Mouse (Mus musculus): ENCODE results near the gene Synm. TPM values are rescaled to one million over a fixed set of nuclear protein-coding genes. Genes with fewer than 3 reads are reported as not detected.

The Synm gene
- polyA plus RNA-seq (2012; rRNA removed) = 12.0 and 13.6 TPM in 2 replicates

- no peaks in the 10 kb centered on the region for H3K4me1 ChIP-seq (ENCODE audit: control insufficient read depth, insufficient read depth, low read length)
- peak within 1 kb of the TSS; percentile 81 for H3K27ac ChIP-seq (ENCODE audit: insufficient read depth, low read length)
- TF ChIP-seq POLR2A (IDR thresholded peaks at IDR 0.05; ENCODE audit: extremely low read depth, insufficient read depth, low read length) = no peak
- TF ChIP-seq CTCF (IDR thresholded peaks at IDR 0.05; ENCODE audit: extremely low read depth, insufficient read depth, low read length) = peak; percentile 58
- H3K4me3 ChIP-seq (ENCODE audit: insufficient read depth, low read length) = peak within 1 kb of the TSS; percentile 59
These were observed at the start of gene Synm for GRCm38 (mm10) chr7:67759629-67759995. Gene Synm (minus strand): TSS chr7:67759742.

DNA sequence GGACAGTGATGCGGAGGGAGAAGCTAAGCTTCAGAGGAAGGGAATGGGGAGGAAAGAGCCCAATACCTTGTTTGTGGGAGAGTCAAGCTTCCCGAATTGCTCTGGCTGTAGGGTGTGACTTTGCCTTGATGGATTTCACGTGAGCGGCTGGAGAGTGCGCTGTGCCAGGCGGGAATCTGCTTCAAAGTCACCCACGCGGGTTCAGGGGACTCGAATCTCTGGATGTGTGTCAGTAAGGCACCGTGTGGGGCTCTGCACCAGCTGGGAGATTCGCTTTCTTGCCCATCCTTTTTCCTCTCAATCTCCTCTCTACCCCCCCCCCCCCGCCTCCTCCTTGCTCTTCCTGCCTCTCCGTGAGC is 44.3 kb upstream of the Synm start:
- no peak for TF ChIP-seq POLR2A (IDR thresholded peaks at IDR 0.05; ENCODE audit: extremely low read depth, insufficient read depth, low read length)
- H3K27ac ChIP-seq (ENCODE audit: insufficient read depth, low read length) = no peak overlapping the region
- H3K4me3 ChIP-seq (ENCODE audit: insufficient read depth, low read length) = peak overlapping the region; percentile 40
- H3K4me1 ChIP-seq (ENCODE audit: control insufficient read depth, insufficient read depth, low read length) = no peaks in the 10 kb centered on the region

DNA sequence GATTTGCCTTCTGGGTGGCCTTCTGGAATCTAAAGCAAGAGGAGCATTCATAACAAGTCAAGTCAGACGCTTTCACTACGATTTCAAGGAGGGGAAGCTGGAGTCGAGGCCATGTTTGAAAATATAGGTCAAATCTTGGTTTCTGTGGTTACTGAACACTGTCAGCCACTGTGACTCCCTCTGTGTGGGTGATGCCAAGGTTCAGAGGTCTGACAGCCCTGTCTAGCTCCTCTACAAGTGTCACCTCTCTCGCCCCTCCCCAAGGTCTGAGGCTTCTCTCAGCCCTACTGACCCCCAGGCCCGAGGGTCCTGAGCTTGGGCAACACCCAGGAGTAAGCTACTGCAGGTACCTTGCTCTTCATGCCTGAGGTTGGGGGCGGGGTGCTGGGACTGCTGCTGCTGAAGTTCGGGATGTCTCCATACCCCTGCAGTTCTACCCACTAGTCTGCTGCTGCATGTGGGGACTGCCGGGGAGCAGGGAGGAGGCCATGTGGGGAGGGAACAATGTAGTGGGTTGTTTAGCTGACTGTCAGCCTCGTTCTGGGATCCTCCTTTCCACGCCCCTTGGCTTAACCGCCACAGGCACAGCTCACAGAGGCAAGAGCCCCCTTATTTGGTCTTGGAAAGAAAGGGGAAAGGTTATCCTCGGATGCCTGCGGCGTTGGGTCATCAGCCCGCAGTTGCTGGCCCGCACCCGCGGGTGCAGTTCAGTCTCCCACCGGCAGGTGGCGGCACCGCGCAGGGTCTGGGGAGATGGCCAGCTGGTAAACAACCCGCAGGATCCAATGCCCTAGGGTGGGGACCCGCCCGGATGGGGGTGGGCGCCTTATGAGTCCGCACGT is 43.7 kb upstream of the Synm start:
- peak overlapping the region; percentile 40 for H3K4me3 ChIP-seq (ENCODE audit: insufficient read depth, low read length)
- TF ChIP-seq CTCF (IDR thresholded peaks at IDR 0.05; ENCODE audit: extremely low read depth, insufficient read depth, low read length) (peak; percentile 69), POLR2A (IDR thresholded peaks at IDR 0.05; ENCODE audit: extremely low read depth, insufficient read depth, low read length) (no peak)
- H3K27ac ChIP-seq (ENCODE audit: insufficient read depth, low read length) = no peak overlapping the region
- no peaks in the 10 kb centered on the region for H3K4me1 ChIP-seq (ENCODE audit: control insufficient read depth, insufficient read depth, low read length)

DNA sequence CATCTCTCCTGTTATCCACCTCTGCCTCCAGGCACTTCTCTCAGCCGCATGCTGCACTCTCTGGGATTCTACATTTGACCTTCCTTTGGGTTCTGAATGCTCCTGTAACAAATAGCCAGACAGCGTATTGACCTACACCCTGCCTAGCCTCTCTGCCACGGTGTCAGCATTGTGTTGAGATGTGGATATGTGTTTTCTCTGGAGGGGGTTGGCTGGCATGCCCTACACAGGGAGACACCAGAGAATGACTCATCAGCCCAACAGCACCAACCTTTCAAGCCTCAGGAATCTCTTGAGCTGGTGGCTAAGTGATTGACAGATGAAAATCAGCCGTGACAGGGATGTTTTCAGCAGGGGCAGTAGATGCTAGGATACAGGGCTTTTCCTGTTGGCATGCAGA is 41.5 kb upstream of the Synm start:
- TF ChIP-seq CTCF (IDR thresholded peaks at IDR 0.05; ENCODE audit: extremely low read depth, insufficient read depth, low read length) = no peak
- Histone ChIP-seq H3K27ac (ENCODE audit: insufficient read depth, low read length) (no peak overlapping the region), H3K4me1 (ENCODE audit: control insufficient read depth, insufficient read depth, low read length) (no peaks in the 10 kb centered on the region), H3K4me3 (ENCODE audit: insufficient read depth, low read length) (no peak overlapping the region)

GRCm38 (mm10) chr7:67800547-67800946 is 41.0 kb upstream of the Synm start:
- TF ChIP-seq POLR2A (IDR thresholded peaks at IDR 0.05; ENCODE audit: extremely low read depth, insufficient read depth, low read length) (no peak), CTCF (IDR thresholded peaks at IDR 0.05; ENCODE audit: extremely low read depth, insufficient read depth, low read length) (no peak)
- Histone ChIP-seq H3K4me1 (ENCODE audit: control insufficient read depth, insufficient read depth, low read length) (no peaks in the 10 kb centered on the region), H3K27ac (ENCODE audit: insufficient read depth, low read length) (no peak overlapping the region), H3K4me3 (ENCODE audit: insufficient read depth, low read length) (no peak overlapping the region)

- H3K27ac ChIP-seq (ENCODE audit: insufficient read depth, low read length) = no peak overlapping the region
- TF ChIP-seq POLR2A (IDR thresholded peaks at IDR 0.05; ENCODE audit: extremely low read depth, insufficient read depth, low read length) = no peak
- no peak for TF ChIP-seq CTCF (IDR thresholded peaks at IDR 0.05; ENCODE audit: extremely low read depth, insufficient read depth, low read length)
- H3K4me3 ChIP-seq (ENCODE audit: insufficient read depth, low read length) = no peak overlapping the region
- H3K4me1 ChIP-seq (ENCODE audit: control insufficient read depth, insufficient read depth, low read length) = no peaks in the 10 kb centered on the region
These were observed 38.9 kb upstream of the Synm start for GRCm38 (mm10) chr7:67798476-67798875.

DNA sequence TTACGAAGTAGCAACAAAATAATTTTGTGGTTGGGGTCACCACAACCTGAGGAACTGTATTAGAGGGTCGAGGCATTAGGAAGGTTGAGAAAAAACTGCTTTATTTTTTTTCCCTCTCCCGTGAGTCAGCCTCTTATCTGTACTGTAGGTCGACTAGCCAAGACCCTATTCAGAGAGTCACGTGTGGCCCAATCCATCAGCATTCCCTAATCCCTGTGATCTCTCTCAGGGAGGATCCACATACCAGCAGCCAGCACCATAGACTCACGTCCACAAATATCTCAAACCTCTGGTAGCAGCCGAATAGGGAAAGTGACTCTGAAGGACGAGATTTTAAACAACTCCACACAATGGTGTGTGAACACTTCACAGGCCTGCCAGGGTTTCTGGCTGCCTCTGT is 37.5 kb upstream of the Synm start:
- H3K4me3 ChIP-seq (ENCODE audit: insufficient read depth, low read length) = no peak overlapping the region
- no peak for TF ChIP-seq POLR2A (IDR thresholded peaks at IDR 0.05; ENCODE audit: extremely low read depth, insufficient read depth, low read length)
- TF ChIP-seq CTCF (IDR thresholded peaks at IDR 0.05; ENCODE audit: extremely low read depth, insufficient read depth, low read length) = no peak

GRCm38 (mm10) chr7:67793449-67793848 is 33.9 kb upstream of the Synm start:
- TF ChIP-seq CTCF (IDR thresholded peaks at IDR 0.05; ENCODE audit: extremely low read depth, insufficient read depth, low read length) (no peak), POLR2A (IDR thresholded peaks at IDR 0.05; ENCODE audit: extremely low read depth, insufficient read depth, low read length) (no peak)
- Histone ChIP-seq H3K4me1 (ENCODE audit: control insufficient read depth, insufficient read depth, low read length) (no peaks in the 10 kb centered on the region), H3K27ac (ENCODE audit: insufficient read depth, low read length) (no peak overlapping the region), H3K4me3 (ENCODE audit: insufficient read depth, low read length) (no peak overlapping the region)

More for the DNA sequence above, 37.5 kb upstream of the Synm start:
- Histone ChIP-seq H3K27ac (ENCODE audit: insufficient read depth, low read length) (no peak overlapping the region), H3K4me1 (ENCODE audit: control insufficient read depth, insufficient read depth, low read length) (no peaks in the 10 kb centered on the region)

DNA sequence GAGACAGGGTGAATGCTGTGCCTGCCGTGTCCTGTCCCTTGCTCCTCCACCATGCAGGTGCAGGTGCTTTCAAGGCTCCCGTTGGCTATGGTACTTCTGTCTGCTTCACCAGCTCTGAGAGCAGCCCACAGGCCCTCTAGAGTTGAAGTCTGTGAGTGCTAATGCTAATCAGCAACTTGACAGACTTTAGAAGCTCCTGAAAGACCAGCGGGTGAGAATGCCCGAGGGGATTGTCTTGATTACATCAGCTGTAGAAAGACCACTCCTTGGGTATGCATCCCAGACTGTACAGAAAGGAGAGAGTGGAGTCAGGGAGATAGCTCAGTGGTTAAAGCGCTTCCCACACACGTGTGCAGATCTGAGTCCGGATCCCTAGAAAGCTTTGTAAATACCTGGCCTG is 31.7 kb upstream of the Synm start:
- H3K4me1 ChIP-seq (ENCODE audit: control insufficient read depth, insufficient read depth, low read length) = no peaks in the 10 kb centered on the region
- H3K4me3 ChIP-seq (ENCODE audit: insufficient read depth, low read length) = no peak overlapping the region
- no peak for TF ChIP-seq POLR2A (IDR thresholded peaks at IDR 0.05; ENCODE audit: extremely low read depth, insufficient read depth, low read length)
- no peak for TF ChIP-seq CTCF (IDR thresholded peaks at IDR 0.05; ENCODE audit: extremely low read depth, insufficient read depth, low read length)
- H3K27ac ChIP-seq (ENCODE audit: insufficient read depth, low read length) = no peak overlapping the region

DNA sequence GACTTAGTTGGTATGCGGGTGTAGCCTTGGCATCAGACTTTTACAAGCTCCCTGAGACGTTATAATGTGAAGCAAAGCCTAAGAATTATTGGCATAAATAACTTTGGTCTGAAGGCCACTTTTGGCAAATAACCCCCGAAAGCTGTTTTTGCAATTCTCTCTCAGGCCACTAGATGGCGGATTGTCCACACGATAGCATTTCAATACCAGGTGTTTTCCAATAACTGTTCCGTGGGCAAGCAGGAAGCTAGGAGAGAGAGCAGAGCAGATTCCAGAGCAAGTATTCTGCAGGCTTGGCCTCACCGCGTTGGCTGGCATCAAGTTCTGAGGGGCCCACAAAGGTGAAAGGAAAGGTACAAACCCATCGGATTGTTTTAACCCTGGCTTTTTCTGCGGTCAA is 29.2 kb upstream of the Synm start:
- H3K4me3 ChIP-seq (ENCODE audit: insufficient read depth, low read length) = no peak overlapping the region
- H3K4me1 ChIP-seq (ENCODE audit: control insufficient read depth, insufficient read depth, low read length) = no peaks in the 10 kb centered on the region
- no peak for TF ChIP-seq POLR2A (IDR thresholded peaks at IDR 0.05; ENCODE audit: extremely low read depth, insufficient read depth, low read length)
- peak; percentile 86 for TF ChIP-seq CTCF (IDR thresholded peaks at IDR 0.05; ENCODE audit: extremely low read depth, insufficient read depth, low read length)
- H3K27ac ChIP-seq (ENCODE audit: insufficient read depth, low read length) = no peak overlapping the region
